Mouse (Mus musculus) limb, embryonic 15.5 days (tissue): ENCODE measurements around the gene Uchl3. TPM values are rescaled to one million over a fixed set of nuclear protein-coding genes. Genes with fewer than 3 reads are reported as not detected.

Experiments used
- ATAC-seq: fragments of 200-750 bp; cut with Nextera tagmentation; 2 replicates; pipeline ENCODE4 v1.8.0; 2017; ENCODE audit warnings: low read depth, moderate TSS enrichment; ENCODE audit not compliant: insufficient number of reproducible peaks, low FRiP score, low TSS enrichment
- H3K27ac ChIP-seq: fragments of 300-500 bp; sonication (generic); 2 replicates; pipeline ENCODE4 v1.5.1; 2015; ENCODE audit warnings: moderate library complexity, mild to moderate bottlenecking, inconsistent platforms
- H3K27me3 ChIP-seq: fragments of 300-500 bp; sonication (generic); 2 replicates; pipeline ENCODE4 v1.6.1; 2015; ENCODE audit warnings: inconsistent platforms
- H3K36me3 ChIP-seq: fragments of 300-500 bp; sonication (generic); 2 replicates; pipeline ENCODE4 v1.6.1; 2015; ENCODE audit warnings: inconsistent platforms
- H3K4me1 ChIP-seq: fragments of 300-500 bp; sonication (generic); 2 replicates; pipeline ENCODE4 v1.6.1; 2015; ENCODE audit warnings: inconsistent platforms
- H3K4me2 ChIP-seq: fragments of 300-500 bp; sonication (generic); 2 replicates; pipeline ENCODE4 v1.6.1; 2015; ENCODE audit warnings: mild to moderate bottlenecking, inconsistent platforms
- H3K4me3 ChIP-seq: fragments of 300-500 bp; sonication (generic); 2 replicates; pipeline ENCODE4 v1.5.1; 2015; ENCODE audit warnings: mild to moderate bottlenecking, inconsistent platforms
- H3K9ac ChIP-seq: fragments of 300-500 bp; sonication (generic); 2 replicates; pipeline ENCODE4 v1.6.1; 2015; ENCODE audit warnings: inconsistent platforms
- H3K9me3 ChIP-seq: fragments of 300-500 bp; sonication (generic); 2 replicates; pipeline ENCODE4 v1.6.1; 2016; ENCODE audit warnings: inconsistent platforms
- WGBS: fragments of 180-500 bp; shearing (Covaris S2); methylation state at CpG from one replicate; pipeline ENCODE4 v1.1.7; 2015; 5-methylcytosine and 5-hydroxymethylcytosine counted together
- polyA plus RNA-seq: library from polyadenylated mRNA; unstranded; fragments of >200 nt; fragmentation: Nextera tagmentation; extraction: Ambion mirVana; gene quantifications from 2 replicates; pipeline ENCODE4 v1.2.1, GENCODE M21; 2015

The Uchl3 gene
- polyA plus RNA-seq, 1 experiment from 2014 or later: 112 TPM

DNA sequence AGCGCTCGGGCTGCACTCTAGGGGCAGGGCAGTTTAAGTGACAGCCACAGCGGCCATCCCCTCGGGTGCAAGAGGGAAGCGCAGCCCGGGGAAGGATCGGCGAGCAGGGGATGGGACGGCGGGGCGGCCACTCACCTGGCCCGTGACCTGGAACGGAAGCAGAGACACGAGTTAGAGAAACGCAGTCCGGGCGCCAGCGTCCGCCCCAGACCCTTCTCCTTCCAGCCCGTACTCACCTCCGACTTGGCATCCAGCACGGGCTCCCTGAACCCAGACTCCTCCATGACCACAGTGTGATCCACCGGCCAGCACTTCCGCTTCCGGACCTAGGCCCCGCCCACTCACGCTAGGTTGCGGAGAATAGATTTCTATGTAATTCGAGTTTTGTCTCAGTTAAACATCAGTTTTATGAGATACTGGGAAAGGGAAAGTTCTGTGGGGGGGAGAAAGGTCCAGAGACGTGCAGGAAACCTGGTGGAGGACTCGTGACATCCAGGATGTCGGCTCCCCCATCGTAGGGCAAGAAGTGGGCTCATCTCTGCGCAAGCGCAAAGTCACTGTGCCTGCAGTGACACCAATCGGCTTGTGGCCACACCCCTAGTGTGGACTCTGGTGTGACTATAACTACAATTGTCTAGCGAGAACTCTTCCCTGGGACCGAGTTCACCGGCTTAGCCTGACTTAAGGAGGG, 13.5 kb upstream of the Uchl3 start, which contains the start of gene Commd6:
Gene Commd6 (minus strand): TSS at position 534 of the 691 bp plus-strand sequence.
- H3K9ac ChIP-seq: peak within 1 kb of the TSS; percentile 78
- H3K36me3 ChIP-seq: peaks cover 5% of the 10 kb centered on the region; the same call in 1 of the 2 replicates
- H3K27me3 ChIP-seq: no peaks in the 10 kb centered on the region
- peak within 1 kb of the TSS; percentile 65 for H3K4me2 ChIP-seq
- peak within 1 kb of the TSS; percentile 88 for H3K27ac ChIP-seq
- WGBS: under 1% methylated on average over 39 of the region's 39 CpGs
- H3K9me3 ChIP-seq: no peaks in the 10 kb centered on the region
- ATAC-seq: peak; percentile 95
- H3K4me3 ChIP-seq: peak within 1 kb of the TSS; percentile 92
- peaks cover 5% of the 10 kb centered on the region; the same call in 1 of the 2 replicates for H3K4me1 ChIP-seq

GRCm38 (mm10) chr14:101644948-101645347, 8.8 kb upstream of the Uchl3 start:
- no peak for ATAC-seq
- no peak overlapping the region for H3K4me2 ChIP-seq

GRCm38 (mm10) chr14:101650551-101650950, 3.2 kb upstream of the Uchl3 start:
- Histone ChIP-seq H3K4me2 (no peak overlapping the region), H3K9me3 (no peaks in the 10 kb centered on the region), H3K4me1 (peaks cover 3% of the 10 kb centered on the region), H3K27me3 (no peaks in the 10 kb centered on the region), H3K4me3 (no peak overlapping the region), H3K36me3 (no peaks in the 10 kb centered on the region), H3K9ac (no peak overlapping the region), H3K27ac (no peak overlapping the region)
- WGBS: 73% methylated on average over 4 of the region's 4 CpGs
- no peak for ATAC-seq

More at GRCm38 (mm10) chr14:101644948-101645347, 8.8 kb upstream of the Uchl3 start:
- no peak overlapping the region for H3K27ac ChIP-seq
- no peaks in the 10 kb centered on the region for H3K4me1 ChIP-seq
- H3K27me3 ChIP-seq: no peaks in the 10 kb centered on the region
- H3K4me3 ChIP-seq: no peak overlapping the region
- H3K9me3 ChIP-seq: no peaks in the 10 kb centered on the region
- no peak overlapping the region for H3K9ac ChIP-seq
- H3K36me3 ChIP-seq: no peaks in the 10 kb centered on the region
- WGBS: 91% methylated on average over 1 of the region's 1 CpGs

- WGBS: 89% methylated on average over 6 of the region's 6 CpGs
- H3K27me3 ChIP-seq: no peaks in the 10 kb centered on the region
- no peak overlapping the region for H3K4me3 ChIP-seq
- no peaks in the 10 kb centered on the region for H3K36me3 ChIP-seq
- H3K27ac ChIP-seq: no peak overlapping the region
- no peak overlapping the region for H3K4me2 ChIP-seq
- no peaks in the 10 kb centered on the region for H3K9me3 ChIP-seq
- H3K9ac ChIP-seq: no peak overlapping the region
- no peak for ATAC-seq
- peaks cover 3% of the 10 kb centered on the region for H3K4me1 ChIP-seq
These were observed 1.2 kb upstream of the Uchl3 start for GRCm38 (mm10) chr14:101652571-101652970.

GRCm38 (mm10) chr14:101654526-101654909, 751 bp downstream of the Uchl3 start:
- Histone ChIP-seq H3K4me2 (peak overlapping the region; percentile 91), H3K36me3 (no peaks in the 10 kb centered on the region), H3K4me3 (peak overlapping the region; percentile 88), H3K9me3 (no peaks in the 10 kb centered on the region), H3K9ac (peak overlapping the region; percentile 83), H3K27me3 (no peaks in the 10 kb centered on the region), H3K27ac (no peak overlapping the region), H3K4me1 (peaks cover 3% of the 10 kb centered on the region)
- ATAC-seq: no peak
- WGBS: 3% methylated on average over 10 of the region's 10 CpGs

GRCm38 (mm10) chr14:101656307-101656706, 2.5 kb downstream of the Uchl3 start:
- ATAC-seq: no peak
- H3K4me2 ChIP-seq: no peak overlapping the region

GRCm38 (mm10) chr14:101661654-101662412, 8.1 kb downstream of the Uchl3 start:
- WGBS: 28% methylated on average over 3 of the region's 3 CpGs
- Histone ChIP-seq H3K27ac (no peak overlapping the region), H3K4me3 (no peak overlapping the region), H3K27me3 (no peaks in the 10 kb centered on the region), H3K36me3 (no peaks in the 10 kb centered on the region), H3K9me3 (no peaks in the 10 kb centered on the region), H3K4me1 (no peaks in the 10 kb centered on the region), H3K4me2 (no peak overlapping the region), H3K9ac (no peak overlapping the region)
- ATAC-seq: no peak

More at GRCm38 (mm10) chr14:101656307-101656706, 2.5 kb downstream of the Uchl3 start:
- Histone ChIP-seq H3K9ac (no peak overlapping the region), H3K27ac (no peak overlapping the region), H3K4me1 (peaks cover 3% of the 10 kb centered on the region), H3K9me3 (no peaks in the 10 kb centered on the region), H3K27me3 (no peaks in the 10 kb centered on the region), H3K4me3 (no peak overlapping the region), H3K36me3 (no peaks in the 10 kb centered on the region)
- WGBS: 80% methylated on average over 10 of the region's 10 CpGs

GRCm38 (mm10) chr14:101664274-101664673, 10.5 kb downstream of the Uchl3 start:
- Histone ChIP-seq H3K9me3 (no peaks in the 10 kb centered on the region), H3K36me3 (peaks cover 7% of the 10 kb centered on the region; the same call in 1 of the 2 replicates), H3K27me3 (no peaks in the 10 kb centered on the region), H3K4me1 (no peaks in the 10 kb centered on the region), H3K4me3 (no peak overlapping the region), H3K4me2 (no peak overlapping the region), H3K9ac (no peak overlapping the region), H3K27ac (no peak overlapping the region)
- no peak for ATAC-seq
- WGBS: 85% methylated on average over 3 of the region's 3 CpGs

DNA sequence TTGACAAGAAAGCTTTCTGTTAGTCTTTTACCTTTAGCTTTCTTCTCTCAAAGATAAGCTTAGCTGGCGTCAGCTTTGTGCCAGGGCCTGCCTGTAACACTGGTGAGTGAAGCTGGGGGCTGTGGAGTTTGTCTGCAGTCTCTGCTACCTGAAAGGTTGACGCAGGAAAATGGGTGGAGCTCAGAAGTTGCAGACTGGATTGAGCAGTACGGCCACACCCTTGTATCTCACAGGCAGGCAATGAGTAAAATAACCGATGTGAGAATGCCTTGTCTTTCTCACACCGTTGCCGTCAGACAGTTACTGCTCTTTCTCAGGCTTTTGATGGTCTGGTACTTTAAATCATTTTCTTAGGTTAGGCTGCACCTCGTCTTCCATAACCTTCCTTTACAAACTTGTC, 12.3 kb downstream of the Uchl3 start:
- H3K4me3 ChIP-seq: no peak overlapping the region
- no peak for ATAC-seq
- 87% methylated on average over 7 of the region's 7 CpGs for WGBS
- peaks cover 7% of the 10 kb centered on the region; the same call in 1 of the 2 replicates for H3K36me3 ChIP-seq
- no peak overlapping the region for H3K9ac ChIP-seq
- no peak overlapping the region for H3K27ac ChIP-seq
- H3K9me3 ChIP-seq: no peaks in the 10 kb centered on the region
- H3K27me3 ChIP-seq: no peaks in the 10 kb centered on the region
- no peak overlapping the region for H3K4me2 ChIP-seq
- no peaks in the 10 kb centered on the region for H3K4me1 ChIP-seq

DNA sequence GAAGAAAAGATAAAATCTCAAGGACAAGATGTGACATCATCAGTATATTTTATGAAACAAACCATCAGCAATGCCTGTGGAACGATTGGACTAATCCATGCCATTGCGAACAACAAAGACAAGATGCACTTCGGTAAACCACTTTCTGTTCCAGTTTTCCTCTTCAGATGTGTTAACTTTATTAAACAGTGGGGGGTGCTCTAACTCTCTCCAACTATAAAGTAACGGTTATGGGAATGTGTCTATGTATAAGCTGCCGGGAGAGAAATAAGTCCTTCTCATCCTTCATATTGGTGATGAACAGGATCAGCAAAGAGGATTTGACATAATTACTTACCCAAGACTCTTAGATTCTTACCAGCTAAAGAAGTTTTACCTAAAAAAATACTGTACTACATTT, 12.8 kb downstream of the Uchl3 start:
- WGBS: 74% methylated on average over 5 of the region's 5 CpGs
- H3K27me3 ChIP-seq: no peaks in the 10 kb centered on the region
- no peak overlapping the region for H3K9ac ChIP-seq
- H3K36me3 ChIP-seq: peaks cover 7% of the 10 kb centered on the region; the same call in 1 of the 2 replicates
- H3K4me3 ChIP-seq: no peak overlapping the region
- H3K4me1 ChIP-seq: no peaks in the 10 kb centered on the region
- H3K9me3 ChIP-seq: no peaks in the 10 kb centered on the region
- H3K27ac ChIP-seq: no peak overlapping the region
- no peak overlapping the region for H3K4me2 ChIP-seq
- ATAC-seq: no peak

- Histone ChIP-seq H3K27me3 (no peaks in the 10 kb centered on the region), H3K4me2 (no peak overlapping the region), H3K36me3 (peaks cover 7% of the 10 kb centered on the region; the same call in 1 of the 2 replicates), H3K4me1 (no peaks in the 10 kb centered on the region), H3K9ac (no peak overlapping the region), H3K27ac (no peak overlapping the region), H3K4me3 (no peak overlapping the region), H3K9me3 (no peaks in the 10 kb centered on the region)
- 92% methylated on average over 7 of the region's 7 CpGs for WGBS
- ATAC-seq: no peak
These were observed 14.9 kb downstream of the Uchl3 start for GRCm38 (mm10) chr14:101668626-101669025.

DNA sequence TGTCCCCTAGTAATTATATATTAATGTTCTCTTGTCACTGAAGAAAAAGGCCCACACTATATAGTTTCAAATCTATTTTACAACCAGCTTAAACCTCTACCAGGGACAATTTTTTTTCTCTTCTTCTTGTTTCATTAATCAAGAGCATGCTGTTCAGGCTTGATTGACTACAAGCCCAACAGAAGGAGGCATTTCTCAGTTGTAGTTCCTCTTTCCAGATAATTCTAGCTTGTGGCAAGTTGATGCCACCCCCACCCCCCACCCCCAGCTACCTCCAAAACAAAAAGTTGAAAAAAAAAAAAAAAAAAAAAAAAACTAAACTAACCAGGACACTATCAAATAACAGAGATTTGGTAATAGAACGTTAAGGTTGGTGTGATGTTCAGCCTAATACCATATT, 18.5 kb downstream of the Uchl3 start:
- H3K4me3 ChIP-seq: no peak overlapping the region
- no peak overlapping the region for H3K4me2 ChIP-seq
- no peak overlapping the region for H3K9ac ChIP-seq
- H3K27ac ChIP-seq: no peak overlapping the region
- 84% methylated on average over 1 of the region's 1 CpGs for WGBS
- H3K27me3 ChIP-seq: no peaks in the 10 kb centered on the region
- no peaks in the 10 kb centered on the region for H3K4me1 ChIP-seq
- H3K9me3 ChIP-seq: no peaks in the 10 kb centered on the region
- no peak for ATAC-seq
- peaks cover 11% of the 10 kb centered on the region for H3K36me3 ChIP-seq
